Mouse (Mus musculus) liver, embryonic 16.5 days (tissue): ENCODE results near the gene Foxc2. TPM values are rescaled to one million over a fixed set of nuclear protein-coding genes. Genes with fewer than 3 reads are reported as not detected.

Experiments used
- ATAC-seq: fragments of 200-750 bp; cut with Nextera tagmentation; 2 replicates; pipeline ENCODE4 v1.8.0; 2017; ENCODE audit warnings: low read depth, mild to moderate bottlenecking, moderate number of reproducible peaks, moderate library complexity
- H3K27ac ChIP-seq: fragments of 300-500 bp; sonication (generic); 2 replicates; pipeline ENCODE4 v1.5.1; 2014; ENCODE audit warnings: mild to moderate bottlenecking, low read length
- H3K27me3 ChIP-seq: fragments of 300-500 bp; sonication (generic); 2 replicates; pipeline ENCODE4 v1.6.1; 2014; ENCODE audit warnings: low read depth, low read length, mixed read lengths; ENCODE audit not compliant: control insufficient read depth, insufficient read depth
- H3K36me3 ChIP-seq: fragments of 300-500 bp; sonication (generic); 2 replicates; pipeline ENCODE4 v1.6.1; 2014; ENCODE audit warnings: mild to moderate bottlenecking; ENCODE audit not compliant: control insufficient read depth, insufficient read depth
- H3K4me1 ChIP-seq: fragments of 300-500 bp; sonication (generic); 2 replicates; pipeline ENCODE4 v1.6.1; 2014; ENCODE audit warnings: low read depth, low read length, mixed read lengths; ENCODE audit not compliant: control insufficient read depth
- H3K4me2 ChIP-seq: fragments of 300-500 bp; sonication (generic); 2 replicates; pipeline ENCODE4 v1.6.1; 2014; ENCODE audit warnings: low read depth, low read length, mixed read lengths
- H3K4me3 ChIP-seq: fragments of 300-500 bp; sonication (generic); 2 replicates; pipeline ENCODE4 v1.5.1; 2014; ENCODE audit warnings: low read depth, mild to moderate bottlenecking, low read length
- H3K9ac ChIP-seq: fragments of 300-500 bp; sonication (generic); 2 replicates; pipeline ENCODE4 v1.6.1; 2014; ENCODE audit warnings: low read depth, low read length
- H3K9me3 ChIP-seq: fragments of 300-500 bp; sonication (generic); replicated peaks from 2 replicates; pipeline ENCODE4 v1.6.1; 2016; ENCODE audit warnings: low read length; ENCODE audit not compliant: control insufficient read depth
- WGBS: fragments of 180-500 bp; shearing (Covaris S2); extraction: QIAGEN DNeasy Blood & Tissue Kit; methylation state at CpG from one replicate; pipeline ENCODE4 v1.1.7; 2014; ENCODE audit not compliant: insufficient replicate concordance; 5-methylcytosine and 5-hydroxymethylcytosine counted together
- polyA plus RNA-seq: library from polyadenylated mRNA; unstranded; fragments of >200 nt; fragmentation: Nextera tagmentation; extraction: Ambion mirVana; gene quantifications from 2 replicates; pipeline ENCODE4 v1.2.1, GENCODE M21; 2015

The Foxc2 gene
- polyA plus RNA-seq, 1 experiment from 2014 or later: 0.08 TPM

GRCm38 (mm10) chr8:121092141-121092540 is 23.8 kb upstream of the Foxc2 start:
- Histone ChIP-seq H3K36me3 (no peaks in the 10 kb centered on the region), H3K27ac (no peak overlapping the region)

GRCm38 (mm10) chr8:121092627-121093026 is 23.3 kb upstream of the Foxc2 start:
- Histone ChIP-seq H3K36me3 (no peaks in the 10 kb centered on the region), H3K27ac (no peak overlapping the region), H3K4me1 (no peaks in the 10 kb centered on the region), H3K4me3 (no peak overlapping the region), H3K9ac (no peak overlapping the region), H3K4me2 (no peak overlapping the region), H3K27me3 (peaks cover 54% of the 10 kb centered on the region), H3K9me3 (no peaks in the 10 kb centered on the region)
- WGBS: under 1% methylated on average over 16 of the region's 16 CpGs
- no peak; the same call in 1 of the 2 replicates for ATAC-seq

More at GRCm38 (mm10) chr8:121092141-121092540, 23.8 kb upstream of the Foxc2 start:
- no peak for ATAC-seq
- H3K9me3 ChIP-seq: no peaks in the 10 kb centered on the region
- H3K9ac ChIP-seq: no peak overlapping the region
- no peak overlapping the region for H3K4me2 ChIP-seq
- peaks cover 59% of the 10 kb centered on the region for H3K27me3 ChIP-seq
- WGBS: 23% methylated on average over 6 of the region's 6 CpGs
- H3K4me3 ChIP-seq: no peak overlapping the region
- H3K4me1 ChIP-seq: no peaks in the 10 kb centered on the region

GRCm38 (mm10) chr8:121093496-121093895 is 22.5 kb upstream of the Foxc2 start:
- Histone ChIP-seq H3K4me1 (no peaks in the 10 kb centered on the region), H3K27me3 (peaks cover 46% of the 10 kb centered on the region), H3K27ac (no peak overlapping the region), H3K36me3 (peaks cover 2% of the 10 kb centered on the region), H3K4me3 (no peak overlapping the region), H3K9ac (no peak overlapping the region), H3K4me2 (no peak overlapping the region), H3K9me3 (no peaks in the 10 kb centered on the region)
- ATAC-seq: no peak
- 54% methylated on average over 6 of the region's 6 CpGs for WGBS

- 50% methylated on average over 17 of the region's 17 CpGs for WGBS
- H3K27me3 ChIP-seq: no peaks in the 10 kb centered on the region
- H3K36me3 ChIP-seq: peaks cover 13% of the 10 kb centered on the region
- peaks cover 12% of the 10 kb centered on the region for H3K4me1 ChIP-seq
- H3K4me2 ChIP-seq: no peak overlapping the region
- H3K9ac ChIP-seq: no peak overlapping the region
- ATAC-seq: no peak
- H3K9me3 ChIP-seq: no peaks in the 10 kb centered on the region
- H3K27ac ChIP-seq: no peak overlapping the region
- H3K4me3 ChIP-seq: no peak overlapping the region
Observed at GRCm38 (mm10) chr8:121104049-121104818, 11.7 kb upstream of the Foxc2 start.

GRCm38 (mm10) chr8:121107668-121108656 is 8.0 kb upstream of the Foxc2 start, which contains the start of gene Mthfsd:
TSS of gene Mthfsd (minus strand) at chr8:121108392.
- 1% methylated on average over 75 of the region's 75 CpGs for WGBS

GRCm38 (mm10) chr8:121108657-121109056 is 7.3 kb upstream of the Foxc2 start:
- Histone ChIP-seq H3K9ac (peak overlapping the region; percentile 82), H3K27ac (no peak overlapping the region), H3K4me3 (peak overlapping the region; percentile 87), H3K36me3 (no peaks in the 10 kb centered on the region), H3K9me3 (no peaks in the 10 kb centered on the region), H3K27me3 (peaks cover 3% of the 10 kb centered on the region), H3K4me2 (peak overlapping the region; percentile 84), H3K4me1 (peaks cover 12% of the 10 kb centered on the region)
- no peak for ATAC-seq
- WGBS: 6% methylated on average over 5 of the region's 5 CpGs

More at GRCm38 (mm10) chr8:121107668-121108656, 8.0 kb upstream of the Foxc2 start, which contains the start of gene Mthfsd:
- Histone ChIP-seq H3K27me3 (no peaks in the 10 kb centered on the region; the same call in 1 of the 2 replicates), H3K4me3 (peak within 1 kb of the TSS; percentile 87), H3K27ac (peak within 1 kb of the TSS; percentile 53; the same call in 1 of the 2 replicates), H3K4me2 (peak within 1 kb of the TSS; percentile 84), H3K4me1 (peaks cover 12% of the 10 kb centered on the region), H3K9me3 (no peaks in the 10 kb centered on the region), H3K36me3 (0 out of 2 replicates have a peak, but pooled peaks cover under 1% of the 10 kb centered on the region), H3K9ac (peak within 1 kb of the TSS; percentile 82)
- ATAC-seq: peak; percentile 96

GRCm38 (mm10) chr8:121111145-121111907 is 4.6 kb upstream of the Foxc2 start:
- no peak overlapping the region for H3K4me3 ChIP-seq
- H3K4me2 ChIP-seq: no peak overlapping the region
- no peaks in the 10 kb centered on the region for H3K36me3 ChIP-seq
- no peak for ATAC-seq
- no peaks in the 10 kb centered on the region for H3K9me3 ChIP-seq
- no peak overlapping the region for H3K9ac ChIP-seq
- WGBS: 19% methylated on average over 7 of the region's 7 CpGs
- no peak overlapping the region for H3K27ac ChIP-seq
- peaks cover 12% of the 10 kb centered on the region for H3K4me1 ChIP-seq
- H3K27me3 ChIP-seq: peaks cover 30% of the 10 kb centered on the region

GRCm38 (mm10) chr8:121113261-121113660 is 2.7 kb upstream of the Foxc2 start:
- Histone ChIP-seq H3K27me3 (peaks cover 50% of the 10 kb centered on the region), H3K27ac (no peak overlapping the region), H3K36me3 (no peaks in the 10 kb centered on the region), H3K9ac (no peak overlapping the region), H3K9me3 (no peaks in the 10 kb centered on the region), H3K4me2 (no peak overlapping the region), H3K4me3 (no peak overlapping the region), H3K4me1 (peaks cover 3% of the 10 kb centered on the region)
- peak; percentile 38 for ATAC-seq
- under 1% methylated on average over 21 of the region's 21 CpGs for WGBS
